ENCODE assay signal across 22 mouse cellular contexts in the genomic region with DNA sequence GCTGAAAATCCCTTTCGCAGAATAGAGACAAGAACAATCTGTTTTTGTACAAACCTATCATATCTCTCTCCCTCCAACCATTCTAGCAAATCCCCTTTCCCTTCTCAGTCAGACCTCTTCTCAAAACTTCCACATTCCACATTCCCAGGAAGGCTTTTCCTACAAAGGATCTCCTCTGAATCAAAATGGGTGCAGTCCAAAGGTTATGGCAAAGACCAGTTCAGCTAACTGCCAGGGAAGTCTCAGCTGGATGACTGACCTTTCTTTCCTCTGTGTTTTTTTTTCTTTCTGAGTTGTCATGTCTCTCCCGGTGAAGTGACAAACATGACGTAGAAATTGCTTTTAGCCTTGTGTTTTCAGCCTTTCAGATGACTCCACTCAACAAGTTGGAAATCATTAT. TPM values are rescaled to one million over a fixed set of nuclear protein-coding genes. Genes with fewer than 3 reads are reported as not detected.
DNase-seq lines count a peak whose midpoint lies in the region; ATAC-seq and TF ChIP-seq lines count a peak whose summit lies in the region.
"Had no signal": no experiment of that assay in that cellular context is flagged by ENCODE, and none has a peak within 500 bp of the region (broad histone marks: within the 10 kb centered on the region; RNA-seq: fewer than 3 reads in every experiment).

No protein-coding gene starts in this region.

- H3K27ac ChIP-seq in kidney, adult 2 months (ENCODE audit: insufficient read depth, low read depth, low read length): no peak overlapping the region
- no peak overlapping the region for H3K27ac ChIP-seq in kidney, embryonic 14.5 days (ENCODE audit: low read depth, low read length)
- H3K27ac ChIP-seq: forebrain, embryonic 10.5 days; forebrain, embryonic 13.5 days; hindbrain, embryonic 14.5 days; hindbrain, postnatal 0 days had no signal

- no peak for TF ChIP-seq POLR2A in kidney, adult 2 months (IDR thresholded peaks at IDR 0.05; ENCODE audit: low read depth, low read length)

- 0 out of 2 replicates have a peak, but pooled peaks cover 3% of the 10 kb centered on the region for H3K9me3 ChIP-seq in kidney, embryonic 14.5 days (ENCODE audit: control insufficient read depth, low read length)
- H3K9me3 ChIP-seq: forebrain, embryonic 10.5 days; forebrain, embryonic 13.5 days had no signal

- no peak overlapping the region for H3K9ac ChIP-seq in kidney, embryonic 14.5 days (ENCODE audit: low read depth, low read length)
- H3K9ac ChIP-seq: forebrain, embryonic 13.5 days; hindbrain, embryonic 14.5 days had no signal

- no peak for TF ChIP-seq CTCF in kidney, adult 2 months (conservative IDR thresholded peaks at IDR 0.05; ENCODE audit: insufficient read depth, insufficient read length, low read depth, low read length)

- no peak overlapping the region for H3K4me2 ChIP-seq in kidney, embryonic 14.5 days (replicated peaks; ENCODE audit: low read depth, low read length)
- H3K4me2 ChIP-seq: forebrain, embryonic 13.5 days; heart, embryonic 11.5 days; hindbrain, embryonic 14.5 days had no signal

- peak; percentile 76 for DNase-seq in kidney, adult 2 months
- no peak for DNase-seq in kidney, postnatal 14 days
- peak; percentile 28 to 54 for DNase-seq in kidney, postnatal 36 days
- peak; percentile 11 for DNase-seq in ZHBTc4 (ENCODE audit: low read depth, low spot score)
- no peak for DNase-seq in B cell, adult 2 months
- DNase-seq: adrenal gland, adult 8-10 months; adrenal gland, postnatal 25 days; cerebellum, adult 11-12 months; cerebellum, adult 8-10 months; cerebellum, postnatal 10 days; cerebellum, postnatal 36 days; gastrocnemius, postnatal 10 days; gastrocnemius, postnatal 36 days; heart, postnatal 36 days had no signal

- ATAC-seq in kidney, embryonic 14.5 days (ENCODE audit: low FRiP score, low TSS enrichment): no peak
- ATAC-seq: forebrain, embryonic 13.5 days; forebrain, embryonic 16.5 days; hindbrain, postnatal 0 days; inflammation-experienced regulatory T-cells, adult 6 months had no signal

- H3K4me1 ChIP-seq in kidney, adult 2 months (ENCODE audit: control insufficient read depth, insufficient read depth, low read length): peaks cover 5% of the 10 kb centered on the region; the same call in 1 of the 2 replicates
- no peaks in the 10 kb centered on the region for H3K4me1 ChIP-seq in kidney, embryonic 14.5 days (ENCODE audit: control insufficient read depth, insufficient read depth, low read length)
- H3K4me1 ChIP-seq: forebrain, embryonic 10.5 days; forebrain, embryonic 13.5 days had no signal

- no peak overlapping the region for H3K4me3 ChIP-seq in kidney, adult 2 months (ENCODE audit: insufficient read depth, low read depth, low read length)
- H3K4me3 ChIP-seq in kidney, embryonic 14.5 days (ENCODE audit: low read length): no peak overlapping the region
- H3K4me3 ChIP-seq: forebrain, embryonic 10.5 days; forebrain, embryonic 13.5 days had no signal

- H3K36me3 ChIP-seq in kidney, adult 2 months (ENCODE audit: control insufficient read depth, insufficient read depth, low read length): no peaks in the 10 kb centered on the region; the same call in 1 of the 2 replicates
- H3K36me3 ChIP-seq in kidney, embryonic 14.5 days (ENCODE audit: control insufficient read depth, insufficient read depth, low read length): no peaks in the 10 kb centered on the region
- H3K36me3 ChIP-seq: forebrain, embryonic 10.5 days had no signal

- H3K27me3 ChIP-seq in kidney, adult 2 months (replicated peaks; ENCODE audit: control insufficient read depth, insufficient read depth, low read length): no peaks in the 10 kb centered on the region
- no peaks in the 10 kb centered on the region for H3K27me3 ChIP-seq in kidney, embryonic 14.5 days (ENCODE audit: control insufficient read depth, insufficient read depth, low read length)
- H3K27me3 ChIP-seq: forebrain, embryonic 13.5 days had no signal

- 59% methylated on average over 3 of the region's 3 CpGs for WGBS in kidney, adult 2 months
- 79% methylated on average over 3 of the region's 3 CpGs for WGBS in kidney, embryonic 14.5 days

RNA-seq across cellular contexts. Expression of gene Cited2, which starts 27.2 kb away (rescaled TPM):
- 70.7 and 80.9 TPM in 2 replicates for polyA plus RNA-seq in kidney, adult 2 months (2012; rRNA removed)
- polyA plus RNA-seq in kidney, embryonic 14.5 days (2014; fragmentation: Nextera tagmentation; extraction: Ambion mirVana): 76.0 and 83.5 TPM in 2 replicates

Comparison
In these comparisons a context has a peak if more than half of its experiments do, and no peak if none do; other contexts are left out.
1. DNase-seq: peak in kidney, adult 2 months (single experiment), kidney, postnatal 36 days (2 of 2) and ZHBTc4 (single experiment); none in kidney, postnatal 14 days (single experiment) and B cell, adult 2 months (0 of 2).